Mouse (Mus musculus) brain, embryonic 14.5 days (tissue): Measurements from ENCODE around the gene Tnfrsf25.

Experiments used
- CTCF ChIP-seq: fragments of 200-500 bp; IDR thresholded peaks from 2 replicates; pipeline ENCODE4 v1.5.1; 2012; ENCODE audit warnings: inconsistent platforms, mild to moderate bottlenecking, moderate library complexity, borderline replicate concordance; ENCODE audit not compliant: insufficient read depth, insufficient read length; ENCODE audit errors: extremely low read depth
- POLR2A ChIP-seq: fragments of 200-500 bp; IDR thresholded peaks from 2 replicates; pipeline ENCODE4 v1.6.1; 2012; ENCODE audit warnings: mild to moderate bottlenecking, inconsistent platforms, borderline replicate concordance; ENCODE audit not compliant: poor library complexity, insufficient read depth, insufficient read length, severe bottlenecking; ENCODE audit errors: extremely low read depth

DNA sequence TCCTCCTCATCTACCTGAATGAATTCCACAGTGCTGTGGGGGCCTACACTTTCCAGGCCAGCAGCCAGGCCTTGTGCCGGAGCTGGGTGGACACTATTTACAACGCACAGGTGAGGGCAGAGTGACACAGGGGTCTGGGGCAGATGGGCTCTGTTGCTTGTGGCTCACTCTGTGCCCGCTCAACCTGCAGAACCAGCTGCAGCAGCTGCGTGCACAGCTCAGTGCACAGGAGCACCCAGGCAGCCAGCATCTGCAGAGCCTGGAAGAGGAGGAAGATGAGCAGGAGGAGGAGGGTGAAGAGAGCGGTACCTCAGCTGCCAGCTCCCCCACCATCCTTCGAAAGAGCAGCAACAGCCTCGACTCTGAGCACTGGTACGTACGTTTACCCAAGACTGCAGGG is 3.4 kb upstream of the Tnfrsf25 start:
- no peak for TF ChIP-seq CTCF
- TF ChIP-seq POLR2A = no peak
